Mouse (Mus musculus) skeletal muscle tissue, adult 2 months (tissue): ENCODE measurements around the gene Mre11a.

Experiments used
- DNase-seq: peaks from one replicate; pipeline ENCODE4 v3.0.0-alpha.2; 2012; ENCODE audit warnings: low read depth, low spot score

Mre11a gene

DNA sequence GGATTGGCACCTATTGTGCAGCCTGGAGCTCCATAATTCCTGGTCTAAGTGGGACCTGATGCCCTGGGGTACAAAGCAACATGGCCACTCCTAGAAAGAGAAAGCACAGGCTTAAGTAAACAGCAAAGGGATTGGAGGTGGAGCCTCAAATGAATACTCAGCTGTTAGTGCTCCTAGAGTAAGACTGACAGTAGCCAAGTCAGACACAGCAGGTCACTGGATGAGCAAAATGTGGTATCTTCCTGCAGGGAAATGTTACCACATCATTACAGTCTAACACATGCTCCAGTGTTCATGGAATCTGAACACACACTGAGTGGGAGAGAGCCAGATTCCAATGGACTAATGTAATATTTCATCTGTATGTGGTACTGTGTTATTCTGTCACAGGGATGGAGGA lies 36.9 kb downstream of the Mre11a start:
- DNase-seq = no peak

- no peak for DNase-seq
Observed at GRCm38 (mm10) chr9:14824840-14825239, 40.4 kb downstream of the Mre11a start.

DNA sequence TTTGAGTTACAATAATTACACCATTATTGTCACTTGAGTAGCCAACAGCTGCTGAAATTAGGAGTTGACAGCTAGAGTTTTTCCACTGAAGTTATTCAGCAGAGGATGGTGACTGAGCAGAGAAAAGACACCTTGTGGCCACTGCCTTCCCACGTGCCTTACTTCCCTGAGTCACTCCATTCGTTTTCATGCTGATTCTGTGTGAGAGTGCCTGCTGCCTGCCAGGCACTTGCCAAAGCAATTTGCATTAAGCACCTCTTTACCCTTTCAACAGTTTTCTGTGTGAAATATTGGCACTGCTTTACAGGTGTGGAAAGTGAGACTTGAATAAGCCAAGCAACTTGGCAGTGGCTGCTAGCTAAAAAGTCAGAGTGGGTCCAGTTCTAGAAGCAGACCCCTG lies 43.4 kb downstream of the Mre11a start:
- DNase-seq = no peak

- DNase-seq = no peak
Observed at GRCm38 (mm10) chr9:14832046-14832445, 47.6 kb downstream of the Mre11a start.

DNA sequence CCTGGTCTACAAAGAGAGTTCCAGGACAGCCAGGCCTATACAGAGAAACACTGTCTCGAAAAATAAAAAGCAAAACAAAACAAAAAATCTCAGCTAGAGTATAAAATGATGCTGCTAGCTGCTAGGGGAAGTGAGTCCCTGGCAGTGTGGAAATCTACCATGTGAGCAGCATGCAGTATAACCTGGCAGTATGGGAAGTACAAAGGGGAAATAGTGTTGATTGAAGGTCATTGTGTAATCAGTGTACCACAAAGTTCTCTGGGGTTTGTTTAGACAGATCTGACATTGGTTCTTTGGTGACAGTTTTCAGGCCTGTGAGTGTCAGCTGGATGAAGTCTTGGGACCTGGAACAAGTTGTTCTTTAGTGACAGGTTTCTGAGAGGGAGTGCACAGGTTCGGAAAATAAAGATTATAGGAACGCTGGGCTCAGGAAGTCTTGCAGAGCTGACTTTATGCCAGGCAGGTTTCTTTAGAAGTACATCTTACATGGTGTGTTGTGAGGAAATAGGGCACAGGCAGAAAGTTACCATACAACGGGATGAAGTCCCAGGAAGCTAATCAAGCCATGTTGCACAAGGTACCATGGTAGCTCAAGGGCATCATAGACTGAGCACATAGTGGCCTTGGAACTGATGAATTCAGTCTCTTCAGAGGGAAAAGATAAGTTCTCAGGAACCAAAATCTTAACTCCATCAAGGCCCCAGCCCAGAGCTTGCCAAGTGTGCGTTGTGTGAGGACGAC lies 51.1 kb downstream of the Mre11a start:
- DNase-seq = no peak

- peak; percentile 11 for DNase-seq
Observed at GRCm38 (mm10) chr9:14839527-14839926, 55.1 kb downstream of the Mre11a start.

DNA sequence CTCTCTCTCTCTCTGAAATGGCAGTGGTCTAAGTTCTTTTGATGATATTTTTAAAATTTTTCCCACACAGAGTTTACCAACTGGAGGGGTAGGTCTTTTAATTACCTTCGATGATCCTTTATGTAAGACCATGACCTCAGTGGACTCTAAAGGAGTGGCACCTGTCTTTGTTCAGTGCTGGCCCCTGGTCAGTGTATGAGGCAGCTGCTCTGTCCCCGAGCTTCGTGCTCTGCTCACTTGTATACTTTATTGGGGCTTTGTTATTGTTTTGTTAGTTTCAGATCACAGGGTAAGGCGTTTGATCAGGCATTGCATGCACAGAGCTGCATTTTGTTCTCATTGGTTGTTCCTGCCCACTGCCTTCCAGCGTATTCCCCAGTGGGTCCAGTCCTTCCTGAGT lies 55.5 kb downstream of the Mre11a start:
- no peak for DNase-seq

DNA sequence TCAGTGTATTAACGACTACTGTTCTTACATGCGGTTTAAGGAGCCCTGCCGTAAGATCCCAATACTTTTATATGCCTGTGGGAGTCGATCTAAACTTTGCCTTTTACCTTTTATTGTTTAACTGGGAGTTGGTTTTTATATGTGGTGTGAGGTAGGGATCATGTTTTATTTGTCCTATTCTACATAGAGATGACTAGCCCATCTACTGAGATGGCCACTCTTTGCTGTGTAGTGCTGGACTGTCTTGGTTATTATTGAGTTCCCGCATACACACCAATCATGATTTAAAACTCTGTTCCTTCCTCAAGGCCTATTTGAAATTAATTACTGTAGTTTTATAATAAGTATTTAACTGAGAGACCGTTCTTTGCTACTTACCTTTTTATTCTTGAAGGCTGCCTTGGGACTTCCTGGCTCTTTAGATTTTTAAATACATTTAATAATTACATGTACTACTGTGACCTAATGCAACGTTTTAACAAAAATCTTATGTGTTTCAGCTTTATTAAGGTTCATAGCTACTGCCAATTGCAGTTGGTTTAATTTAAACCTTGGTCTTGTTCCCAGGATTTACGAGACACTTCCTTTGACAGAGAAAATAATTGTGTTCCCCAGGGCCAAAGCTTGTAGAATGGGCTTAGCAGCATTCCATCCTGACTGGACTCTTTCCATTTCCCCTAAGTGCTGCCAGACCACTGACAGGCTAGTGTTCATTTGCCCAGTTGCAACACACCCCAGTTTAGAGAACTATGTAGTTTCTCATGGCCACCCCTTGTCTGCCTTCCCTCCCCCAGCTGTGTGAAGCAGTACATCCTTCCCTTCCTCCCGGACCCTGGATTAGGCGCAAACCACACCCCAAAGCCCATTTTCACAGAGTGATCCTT lies 57.7 kb downstream of the Mre11a start:
- peak; percentile 24 for DNase-seq

- no peak for DNase-seq
Observed at GRCm38 (mm10) chr9:14843311-14843857, 58.9 kb downstream of the Mre11a start.

- no peak for DNase-seq
Observed at GRCm38 (mm10) chr9:14843901-14844300, 59.4 kb downstream of the Mre11a start.

DNA sequence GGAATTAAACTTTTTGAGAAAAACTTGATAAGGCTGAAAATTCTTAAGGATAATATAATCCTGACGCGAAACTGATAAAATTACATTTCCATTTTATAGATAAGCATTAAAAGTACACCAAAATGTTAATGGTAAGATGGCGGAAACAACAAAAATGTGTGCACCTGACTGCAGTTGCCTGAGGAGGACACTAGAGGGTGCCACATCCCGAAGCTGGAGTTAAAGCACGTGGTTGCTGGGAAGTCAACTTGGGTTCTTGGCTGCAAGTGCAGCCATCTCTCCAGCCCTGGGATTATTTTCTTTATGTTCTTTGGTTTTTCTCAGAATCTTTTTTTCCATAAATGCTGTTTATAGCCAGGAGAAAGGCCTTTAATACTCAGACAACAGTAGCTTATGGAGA lies 62.0 kb downstream of the Mre11a start:
- no peak for DNase-seq

- no peak for DNase-seq
Observed at GRCm38 (mm10) chr9:14848267-14848935, 63.9 kb downstream of the Mre11a start.

GRCm38 (mm10) chr9:14854585-14854984 lies 70.1 kb downstream of the Mre11a start:
- no peak for DNase-seq

DNA sequence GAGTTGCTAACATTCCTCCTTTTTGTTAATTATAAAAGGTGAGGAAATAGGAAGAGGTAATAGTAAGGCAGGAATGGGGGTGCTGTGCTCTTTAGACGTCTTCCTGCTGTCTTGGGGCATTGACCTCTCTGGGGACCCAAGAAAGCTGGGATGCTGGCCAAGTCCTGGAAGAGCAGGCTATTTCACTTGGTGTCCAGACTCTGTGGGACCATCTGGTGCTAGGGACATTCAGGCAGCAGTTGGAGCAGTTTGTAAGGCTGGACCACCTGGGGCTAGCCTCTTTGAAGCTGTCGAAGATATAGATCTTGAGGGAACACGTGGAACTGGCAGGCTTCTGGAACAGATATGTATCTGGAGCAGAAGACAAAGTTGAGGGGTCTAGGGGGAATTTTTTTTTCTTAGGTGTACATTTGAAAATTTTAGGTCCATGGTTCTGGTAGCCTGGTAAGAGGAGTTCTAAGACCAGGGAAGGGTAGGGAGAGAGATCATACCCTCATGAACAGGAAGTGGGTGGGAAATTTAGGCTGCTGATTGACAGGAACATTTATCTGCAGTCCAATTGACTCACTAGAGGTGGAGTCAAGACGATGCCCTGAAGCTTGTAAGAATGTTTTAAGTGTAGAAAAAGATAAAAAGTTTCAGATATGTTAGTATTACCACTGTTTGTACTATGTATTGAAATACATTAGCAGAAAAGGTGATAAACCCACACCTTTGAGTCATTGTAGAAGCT lies 72.6 kb downstream of the Mre11a start:
- no peak for DNase-seq

- DNase-seq = no peak
Observed at GRCm38 (mm10) chr9:14858170-14858706, 73.8 kb downstream of the Mre11a start.

DNA sequence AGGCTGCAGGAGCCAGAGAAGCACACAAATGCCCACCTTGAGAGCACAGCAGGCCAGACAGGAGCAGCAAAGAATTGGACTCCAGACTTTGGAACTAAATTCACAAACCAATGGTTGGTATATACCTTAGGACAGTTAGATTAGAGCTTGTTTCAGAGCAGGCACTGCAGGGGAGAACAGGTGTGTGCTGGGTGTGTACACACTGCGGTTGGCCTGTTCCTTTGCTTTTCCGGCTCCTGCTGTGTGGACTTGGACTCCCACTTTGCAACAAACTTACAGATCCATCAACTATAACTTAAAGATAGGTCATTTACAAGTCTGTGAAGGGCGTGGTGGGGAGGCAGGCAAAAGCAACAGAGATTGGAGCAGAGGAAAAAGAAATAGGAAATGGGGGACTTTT lies 74.3 kb downstream of the Mre11a start:
- DNase-seq = no peak

DNA sequence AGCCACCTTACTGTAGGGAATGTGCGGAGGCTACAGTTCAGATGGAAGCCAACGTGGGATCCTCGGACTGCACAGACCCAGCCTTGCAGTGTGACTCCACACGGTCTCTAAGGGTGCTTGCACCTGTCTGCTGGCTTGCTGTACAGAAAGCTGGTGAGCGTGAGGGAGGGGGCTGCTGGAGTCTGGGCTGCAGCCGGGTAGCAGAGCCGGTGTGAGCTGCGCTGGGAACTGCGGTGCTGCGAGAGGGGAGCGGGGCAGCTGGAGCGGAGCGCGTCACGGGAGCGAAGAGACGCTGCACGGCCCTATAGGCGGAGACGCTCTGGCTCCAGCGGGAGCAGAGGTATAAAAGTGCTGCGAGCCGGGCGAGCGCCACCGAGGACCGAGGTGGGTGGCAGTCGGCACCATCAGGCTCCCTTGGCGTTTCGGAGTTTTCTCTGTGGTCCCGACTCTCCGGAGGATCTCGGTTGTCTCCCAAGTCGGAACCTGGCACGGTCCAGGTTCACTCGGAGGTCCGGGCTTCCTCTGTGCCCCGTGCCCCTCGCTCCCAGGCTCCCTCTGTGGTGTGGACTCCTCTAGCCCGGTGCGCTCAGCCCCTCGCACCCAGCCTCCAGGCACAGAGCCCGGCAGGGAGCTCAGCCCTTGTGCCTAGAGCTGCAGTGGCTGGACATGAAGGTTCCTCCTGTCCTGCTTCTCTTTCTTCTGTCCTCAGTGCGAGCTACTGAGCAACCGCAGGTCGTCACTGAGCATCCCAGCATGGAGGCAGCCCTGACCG lies 75.6 kb downstream of the Mre11a start, which contains the start of gene Gpr83:
TSS of gene Gpr83 (plus strand) at position 343 of the 772 bp plus-strand sequence.
- DNase-seq = no peak

- DNase-seq = no peak
Observed at GRCm38 (mm10) chr9:14863126-14863525, 78.7 kb downstream of the Mre11a start.

DNA sequence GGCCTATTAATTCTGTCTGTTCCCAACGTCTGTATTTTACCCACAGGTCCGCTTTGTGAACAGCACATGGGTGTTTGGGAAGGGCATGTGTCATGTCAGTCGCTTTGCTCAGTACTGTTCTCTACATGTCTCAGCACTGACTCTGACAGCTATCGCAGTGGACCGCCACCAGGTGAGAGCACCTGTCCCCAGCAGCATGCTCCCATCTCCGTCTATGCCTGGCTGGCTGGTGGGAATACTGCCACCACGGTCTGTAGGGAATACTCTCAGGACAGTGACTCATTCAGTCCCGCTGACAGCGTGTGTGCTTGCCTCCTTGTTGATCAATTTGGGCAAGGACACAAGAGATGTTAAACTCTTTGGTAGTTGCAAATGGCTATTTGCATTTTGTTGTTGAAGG lies 80.3 kb downstream of the Mre11a start:
- DNase-seq = no peak

GRCm38 (mm10) chr9:14866957-14867356 lies 82.5 kb downstream of the Mre11a start:
- no peak for DNase-seq
